Mouse (Mus musculus): ENCODE measurements around the gene Ttyh1.

The Ttyh1 gene

GRCm38 (mm10) chr7:4119344-4119902 is at the start of gene Ttyh1:
Gene Ttyh1, plus strand, starts transcription at chr7:4119408.
- peak; percentile 86 to 88 for DNase-seq

GRCm38 (mm10) chr7:4071066-4071465 is 48.1 kb upstream of the Ttyh1 start:
- DNase-seq, result no peak

- DNase-seq, result no peak
These were observed 46.1 kb upstream of the Ttyh1 start for GRCm38 (mm10) chr7:4073144-4073543.

- no peak for DNase-seq
These were observed 39.7 kb upstream of the Ttyh1 start for GRCm38 (mm10) chr7:4079511-4079910.

- DNase-seq, result no peak
These were observed 38.7 kb upstream of the Ttyh1 start for GRCm38 (mm10) chr7:4080552-4080951.

GRCm38 (mm10) chr7:4081706-4082105 is 37.5 kb upstream of the Ttyh1 start:
- no peak for DNase-seq

- no peak for DNase-seq
These were observed 36.4 kb upstream of the Ttyh1 start for GRCm38 (mm10) chr7:4082804-4083203.

GRCm38 (mm10) chr7:4084161-4084560 is 35.0 kb upstream of the Ttyh1 start:
- DNase-seq, result no peak

GRCm38 (mm10) chr7:4085562-4085961 is 33.6 kb upstream of the Ttyh1 start:
- DNase-seq, result no peak

- DNase-seq, result no peak
These were observed 31.8 kb upstream of the Ttyh1 start for GRCm38 (mm10) chr7:4087238-4087895.

- no peak for DNase-seq
These were observed 31.2 kb upstream of the Ttyh1 start for GRCm38 (mm10) chr7:4087896-4088480.

- DNase-seq, result no peak
These were observed 30.5 kb upstream of the Ttyh1 start for GRCm38 (mm10) chr7:4088679-4089078.

GRCm38 (mm10) chr7:4091170-4091569 is 28.0 kb upstream of the Ttyh1 start:
- no peak for DNase-seq

- DNase-seq, result no peak
These were observed 20.9 kb upstream of the Ttyh1 start for GRCm38 (mm10) chr7:4098301-4098700.

- DNase-seq, result no peak
These were observed 20.4 kb upstream of the Ttyh1 start for GRCm38 (mm10) chr7:4098832-4099231.

- DNase-seq, result no peak
These were observed 18.1 kb upstream of the Ttyh1 start for GRCm38 (mm10) chr7:4101144-4101543.

GRCm38 (mm10) chr7:4103411-4103810 is 15.8 kb upstream of the Ttyh1 start:
- DNase-seq, result peak; percentile 20 to 55

GRCm38 (mm10) chr7:4111766-4112165 is 7.4 kb upstream of the Ttyh1 start:
- no peak for DNase-seq

GRCm38 (mm10) chr7:4117050-4117814 is 2.0 kb upstream of the Ttyh1 start:
- no peak for DNase-seq

- DNase-seq, result peak; percentile 28 to 48
These were observed 1.0 kb downstream of the Ttyh1 start for GRCm38 (mm10) chr7:4119976-4120921.

GRCm38 (mm10) chr7:4122076-4122768 is 3.0 kb downstream of the Ttyh1 start:
- peak; percentile 18 to 19 for DNase-seq

GRCm38 (mm10) chr7:4122783-4123182 is 3.6 kb downstream of the Ttyh1 start:
- DNase-seq, result no peak
